Mouse (Mus musculus): ENCODE measurements around the gene Magi2.

Magi2 gene

GRCm38 (mm10) chr5:19746865-19747514, 520.2 kb downstream of the Magi2 start:
- DNase-seq (ENCODE audit: low read depth, low spot score), result no peak

GRCm38 (mm10) chr5:19747631-19748030, 520.8 kb downstream of the Magi2 start:
- DNase-seq (ENCODE audit: low read depth, low spot score), result no peak

DNA sequence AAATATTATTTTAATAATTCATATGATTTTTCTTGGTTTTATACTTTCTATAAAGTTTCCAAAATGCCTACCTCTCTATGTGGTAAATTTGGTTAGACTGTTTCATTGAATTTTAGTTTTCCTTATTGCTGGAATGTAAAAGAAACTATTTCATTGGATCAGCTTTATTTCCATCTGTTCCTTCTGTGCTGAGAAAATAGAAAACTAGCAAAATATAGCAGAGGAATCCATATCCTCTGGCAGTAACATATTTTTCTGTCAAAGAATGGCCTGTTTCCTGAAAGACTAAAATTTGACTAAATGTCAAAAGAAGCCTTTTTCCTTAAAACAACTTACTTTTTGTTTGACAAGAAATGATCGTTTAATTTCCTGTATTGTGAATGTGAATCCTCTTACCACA, 552.4 kb downstream of the Magi2 start:
- DNase-seq (ENCODE audit: low read depth, low spot score), result no peak

GRCm38 (mm10) chr5:19780076-19780475, 553.2 kb downstream of the Magi2 start:
- no peak for DNase-seq (ENCODE audit: low read depth, low spot score)

DNA sequence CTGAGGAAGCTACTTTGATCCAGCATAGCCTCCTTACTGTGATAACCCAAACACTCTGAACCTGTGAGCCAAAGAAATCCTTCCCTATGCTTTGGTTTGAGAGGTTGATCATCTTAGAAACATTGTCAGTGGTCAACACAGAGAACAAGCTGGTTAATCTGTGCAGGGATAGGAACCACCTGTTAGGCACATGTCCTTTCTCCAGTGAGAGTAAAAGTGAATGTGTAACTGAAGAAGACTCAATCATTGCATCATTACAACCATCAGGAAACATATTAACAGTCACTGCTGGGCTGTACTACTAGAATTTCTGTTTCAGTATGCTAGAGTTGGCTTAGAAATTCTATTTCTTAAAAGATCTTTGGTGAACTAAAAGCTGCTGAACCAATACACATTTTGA, 558.5 kb downstream of the Magi2 start:
- DNase-seq (ENCODE audit: low read depth, low spot score), result no peak

DNA sequence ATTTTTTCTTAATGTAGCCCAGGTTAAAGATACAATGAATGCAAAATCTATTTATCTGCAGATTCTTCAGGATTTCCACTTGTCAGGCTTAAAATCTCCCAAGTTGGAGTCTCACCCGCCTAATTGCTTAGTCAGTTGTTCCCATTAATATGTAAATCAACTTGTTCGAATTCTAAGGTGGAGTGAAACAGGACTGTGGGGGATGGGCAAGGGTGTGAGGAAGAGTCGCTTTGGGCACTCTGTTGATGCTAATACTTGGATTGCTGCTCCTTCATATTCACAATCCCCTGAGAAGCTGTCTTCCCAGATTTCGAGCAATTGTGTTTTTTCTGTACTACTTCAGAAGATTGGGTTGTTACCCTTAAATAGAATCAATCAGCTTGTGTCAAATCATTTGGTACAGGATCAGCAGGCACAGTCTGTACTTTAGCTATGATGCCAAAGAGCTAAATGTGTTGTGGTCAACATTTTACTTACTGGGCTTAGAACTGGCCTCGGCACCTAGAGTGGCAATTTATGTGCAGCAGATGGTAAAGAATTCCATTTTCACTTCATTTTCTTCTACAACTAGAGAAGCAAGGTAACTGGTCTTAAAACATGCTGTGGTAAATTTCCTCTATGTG, 560.8 kb downstream of the Magi2 start:
- no peak for DNase-seq (ENCODE audit: low read depth, low spot score)

- DNase-seq (ENCODE audit: low read depth, low spot score), result no peak
Observed at GRCm38 (mm10) chr5:19803052-19803769, 576.4 kb downstream of the Magi2 start.

DNA sequence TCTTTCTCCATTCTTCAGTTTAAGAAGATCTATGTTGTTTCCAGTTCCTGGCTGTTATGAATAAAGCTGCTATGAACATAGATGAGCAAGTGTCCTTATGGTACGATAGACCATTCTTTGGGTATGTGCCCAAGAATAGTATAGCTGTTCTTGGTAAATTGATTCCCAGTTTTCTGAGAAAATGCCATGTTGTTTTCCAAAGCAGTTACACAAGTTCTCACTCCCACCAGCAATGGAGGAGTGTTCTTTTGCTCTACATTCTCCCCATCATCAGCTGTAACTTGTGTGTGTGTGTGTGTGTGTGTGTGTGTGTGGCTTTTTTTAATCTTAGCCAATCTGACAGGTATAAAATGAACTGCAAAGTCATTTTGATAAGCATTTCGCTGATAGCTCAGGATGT, 595.7 kb downstream of the Magi2 start:
- no peak for DNase-seq (ENCODE audit: low read depth, low spot score)

DNA sequence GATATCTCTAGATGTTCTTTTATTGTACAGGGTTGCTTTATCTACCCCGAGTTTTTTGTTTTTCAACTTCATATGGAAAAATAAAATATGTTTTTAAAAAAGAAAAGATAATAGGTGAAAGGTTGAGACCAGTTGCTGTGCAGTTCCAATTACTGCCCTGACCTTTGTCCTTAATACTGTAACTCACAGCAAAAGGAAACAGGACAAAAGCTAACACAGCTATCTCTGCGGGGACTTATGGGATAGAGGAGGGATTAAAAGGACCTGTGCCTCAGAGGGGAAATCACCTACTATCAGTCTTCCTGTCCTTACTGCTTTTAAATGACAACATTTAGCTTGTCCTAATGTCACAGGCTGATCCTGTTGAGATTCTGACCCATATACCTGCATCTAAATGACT, 599.1 kb downstream of the Magi2 start:
- no peak for DNase-seq (ENCODE audit: low read depth, low spot score)

- no peak for DNase-seq (ENCODE audit: low read depth, low spot score)
Observed at GRCm38 (mm10) chr5:19829341-19829740, 602.5 kb downstream of the Magi2 start.

- DNase-seq (ENCODE audit: low read depth, low spot score), result no peak
Observed at GRCm38 (mm10) chr5:19862854-19863253, 636.0 kb downstream of the Magi2 start.

GRCm38 (mm10) chr5:19870406-19870805, 643.6 kb downstream of the Magi2 start:
- no peak for DNase-seq (ENCODE audit: low read depth, low spot score)

DNA sequence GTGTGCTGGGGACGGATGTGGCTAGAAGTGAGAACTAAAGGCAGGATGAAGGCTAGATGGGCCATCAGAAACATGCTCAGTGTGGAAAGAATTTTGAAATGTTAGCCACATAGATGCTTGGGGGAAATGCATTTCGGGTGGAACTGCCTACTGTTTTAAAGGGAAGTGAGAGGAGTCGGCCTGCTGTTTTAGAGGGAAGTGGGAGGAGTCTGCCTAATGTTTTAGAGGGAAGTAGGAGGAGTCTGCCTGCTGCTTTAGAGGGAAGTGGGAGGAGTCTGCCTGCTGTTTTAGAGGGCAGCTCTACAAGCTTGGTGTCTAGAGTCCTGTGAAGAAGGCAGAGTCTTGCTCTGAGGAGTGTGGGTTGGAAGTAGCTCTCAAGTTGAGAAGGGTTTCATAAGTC, 664.9 kb downstream of the Magi2 start:
- DNase-seq (ENCODE audit: low read depth, low spot score), result no peak

DNA sequence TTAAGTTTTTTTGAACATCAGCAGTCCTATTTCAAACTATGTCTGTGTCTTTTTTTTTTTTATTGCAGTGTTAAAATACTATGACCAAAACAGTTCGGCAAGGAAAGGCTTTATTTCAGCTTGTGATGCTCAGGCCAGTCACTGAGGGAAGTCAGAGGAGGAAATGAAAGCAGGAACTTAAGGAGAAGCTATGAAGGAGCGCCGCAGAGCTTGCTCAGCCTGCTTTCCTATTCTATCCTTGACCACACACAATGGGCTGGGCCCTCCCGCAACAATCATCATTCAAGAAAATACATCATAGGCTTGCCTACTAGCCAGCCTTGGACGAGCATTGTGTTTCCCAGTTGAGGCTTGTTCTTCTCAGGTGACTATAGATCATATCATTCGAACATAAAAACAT, 669.1 kb downstream of the Magi2 start:
- DNase-seq (ENCODE audit: low read depth, low spot score), result no peak

- no peak for DNase-seq (ENCODE audit: low read depth, low spot score)
Observed at GRCm38 (mm10) chr5:19901625-19902024, 674.8 kb downstream of the Magi2 start.

DNA sequence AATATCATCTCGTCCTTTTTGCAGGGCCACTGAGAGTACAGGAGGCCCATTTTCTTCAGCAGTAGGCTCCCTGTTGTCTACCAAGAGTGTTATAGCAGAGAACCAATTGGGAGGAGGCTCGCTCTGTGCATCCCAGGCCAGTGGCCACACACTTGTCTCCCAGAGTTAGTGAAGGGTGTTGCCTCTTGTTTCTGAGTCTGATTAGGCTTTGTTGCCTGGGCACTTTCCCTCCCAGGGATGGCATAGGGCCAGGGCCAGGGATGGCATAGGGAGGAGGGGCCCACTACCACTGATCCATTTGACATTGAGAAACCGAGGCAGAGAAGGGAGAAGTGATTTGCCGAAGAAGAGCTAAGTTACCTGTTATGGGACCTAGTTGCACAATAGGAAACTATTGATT, 679.8 kb downstream of the Magi2 start:
- DNase-seq (ENCODE audit: low read depth, low spot score), result no peak

- DNase-seq (ENCODE audit: low read depth, low spot score), result peak; percentile 14
Observed at GRCm38 (mm10) chr5:19907381-19907982, 680.6 kb downstream of the Magi2 start.

GRCm38 (mm10) chr5:19907983-19908705, 681.3 kb downstream of the Magi2 start:
- DNase-seq (ENCODE audit: low read depth, low spot score), result peak; percentile 32

GRCm38 (mm10) chr5:19908706-19909060, 681.8 kb downstream of the Magi2 start:
- DNase-seq (ENCODE audit: low read depth, low spot score), result peak; percentile 4

DNA sequence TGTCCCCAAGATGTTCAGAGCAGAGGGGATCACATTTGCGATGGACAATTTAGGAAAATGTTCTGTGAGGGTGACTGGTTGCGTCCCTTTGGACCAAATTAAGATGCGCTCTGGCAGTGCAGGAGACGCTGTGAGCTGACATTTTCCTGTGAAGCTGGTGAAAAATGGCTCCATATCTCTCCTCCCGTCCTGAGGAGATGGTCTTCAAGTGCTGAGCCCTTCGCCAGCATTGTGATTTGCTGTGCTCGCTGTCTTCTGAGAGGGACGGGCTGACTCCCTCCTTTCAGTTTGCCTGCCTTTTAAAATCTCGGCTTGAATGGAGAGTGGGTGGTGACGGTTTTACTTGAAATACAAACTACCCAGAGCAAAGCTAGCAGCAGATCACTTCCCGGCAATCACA, 682.2 kb downstream of the Magi2 start:
- no peak for DNase-seq (ENCODE audit: low read depth, low spot score)

GRCm38 (mm10) chr5:19909664-19910063, 682.8 kb downstream of the Magi2 start:
- no peak for DNase-seq (ENCODE audit: low read depth, low spot score)

GRCm38 (mm10) chr5:19932102-19932501, 705.3 kb downstream of the Magi2 start:
- DNase-seq (ENCODE audit: low read depth, low spot score), result no peak

Data from forelimb bud, embryonic 11.5 days (tissue).